Mouse (Mus musculus) neural tube, embryonic 14.5 days (tissue): ENCODE data around the gene Uba7. TPM values are rescaled to one million over a fixed set of nuclear protein-coding genes. Genes with fewer than 3 reads are reported as not detected.
"Not testable (repeated sequence)": the region's sequence is repeated elsewhere in the genome, so short reads cannot be mapped to it uniquely, and the experiment has no call there.

Experiments
- ATAC-seq: fragments of 200-750 bp; cut with Nextera tagmentation; 2 replicates; pipeline ENCODE4 v1.8.0; 2017; ENCODE audit warnings: low read depth, mild to moderate bottlenecking, moderate TSS enrichment, moderate library complexity
- H3K27ac ChIP-seq: fragments of 300-500 bp; sonication (generic); 2 replicates; pipeline ENCODE4 v1.5.1; 2014; ENCODE audit warnings: low read depth, mild to moderate bottlenecking, control low read depth, low read length, moderate library complexity, mixed read lengths
- H3K27me3 ChIP-seq: fragments of 300-500 bp; sonication (generic); 2 replicates; pipeline ENCODE4 v1.6.1; 2014; ENCODE audit warnings: low read length; ENCODE audit not compliant: control insufficient read depth, insufficient read depth
- H3K36me3 ChIP-seq: fragments of 300-500 bp; sonication (generic); 2 replicates; pipeline ENCODE4 v1.6.1; 2014; ENCODE audit warnings: low read length, mixed read lengths; ENCODE audit not compliant: control insufficient read depth, insufficient read depth
- H3K4me1 ChIP-seq: fragments of 300-500 bp; sonication (generic); 2 replicates; pipeline ENCODE4 v1.6.1; 2014; ENCODE audit warnings: low read length; ENCODE audit not compliant: control insufficient read depth, insufficient read depth
- H3K4me2 ChIP-seq: fragments of 300-500 bp; sonication (generic); 2 replicates; pipeline ENCODE4 v1.6.1; 2014; ENCODE audit warnings: mild to moderate bottlenecking, low read depth, low read length, control low read depth
- H3K4me3 ChIP-seq: fragments of 300-500 bp; sonication (generic); 2 replicates; pipeline ENCODE4 v1.5.1; 2014; ENCODE audit warnings: low read depth, low read length, control low read depth, mixed read lengths
- H3K9ac ChIP-seq: fragments of 300-500 bp; sonication (generic); replicated peaks from 2 replicates; pipeline ENCODE4 v1.6.1; 2014; ENCODE audit warnings: low read depth, mild to moderate bottlenecking, control low read depth, low read length, mixed read lengths
- H3K9me3 ChIP-seq: fragments of 300-500 bp; sonication (generic); 2 replicates; pipeline ENCODE4 v1.6.1; 2016; ENCODE audit warnings: low read length; ENCODE audit not compliant: control insufficient read depth
- WGBS: fragments of 180-500 bp; shearing (Covaris S2); extraction: QIAGEN DNeasy Blood & Tissue Kit; methylation state at CpG from one replicate; pipeline ENCODE4 v1.1.7; 2014; 5-methylcytosine and 5-hydroxymethylcytosine counted together
- polyA plus RNA-seq: library from polyadenylated mRNA; unstranded; fragments of >200 nt; fragmentation: Nextera tagmentation; extraction: Ambion mirVana; gene quantifications from 2 replicates; pipeline ENCODE4 v1.2.1, GENCODE M21; 2014

Gene Uba7
- polyA plus RNA-seq, 1 experiment from 2014 or later: 2.0 TPM

DNA sequence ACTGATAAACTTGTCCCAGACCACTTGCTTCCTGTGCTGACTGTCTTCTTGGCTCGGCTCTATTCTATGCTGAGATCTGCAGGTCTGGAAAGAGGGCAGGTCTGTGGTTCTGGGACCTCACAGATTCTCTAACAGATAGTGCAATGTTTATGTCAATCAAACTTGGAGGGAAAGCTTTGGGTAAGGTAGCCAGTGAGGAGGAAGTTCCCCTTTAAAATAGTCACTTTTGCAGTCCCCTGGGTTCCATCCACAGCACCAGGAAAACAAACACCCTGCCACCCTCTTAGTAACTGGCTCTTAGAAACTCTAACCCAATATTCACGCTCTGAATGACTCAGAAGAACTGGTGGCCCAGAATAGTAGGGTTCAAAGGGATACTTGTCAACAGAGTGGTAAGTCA, 19.2 kb downstream of the Uba7 start:
- no peak overlapping the region for H3K9ac ChIP-seq
- no peak overlapping the region for H3K4me3 ChIP-seq
- ATAC-seq: no peak
- 81% methylated on average over 2 of the region's 2 CpGs for WGBS
- H3K36me3 ChIP-seq: no peaks in the 10 kb centered on the region
- no peak overlapping the region for H3K4me2 ChIP-seq
- H3K27me3 ChIP-seq: no peaks in the 10 kb centered on the region
- no peaks in the 10 kb centered on the region for H3K4me1 ChIP-seq
- H3K9me3 ChIP-seq: no peaks in the 10 kb centered on the region
- no peak overlapping the region for H3K27ac ChIP-seq

DNA sequence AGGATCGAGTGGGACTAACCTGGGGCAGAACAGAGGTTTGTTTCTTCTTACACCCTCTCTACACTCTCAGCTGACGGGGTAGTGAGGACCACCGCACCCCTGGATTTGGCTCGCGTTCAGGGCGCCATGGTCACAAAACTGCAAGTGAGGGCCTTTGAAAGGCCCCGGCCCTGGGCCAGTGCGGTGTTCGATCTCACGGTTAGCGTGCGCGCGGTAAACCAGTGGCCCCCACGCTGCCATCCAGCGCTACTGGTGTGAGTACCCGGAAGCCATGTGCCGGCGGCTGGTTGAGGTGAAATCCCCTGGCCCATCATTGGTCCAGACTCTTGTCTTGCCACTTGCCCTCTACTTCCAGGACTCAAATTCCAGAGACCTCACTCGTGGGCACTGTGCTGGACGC, 20.2 kb downstream of the Uba7 start:
- Histone ChIP-seq H3K4me2 (no peak overlapping the region), H3K27me3 (no peaks in the 10 kb centered on the region), H3K36me3 (no peaks in the 10 kb centered on the region), H3K9me3 (no peaks in the 10 kb centered on the region), H3K4me1 (no peaks in the 10 kb centered on the region), H3K4me3 (no peak overlapping the region), H3K9ac (no peak overlapping the region), H3K27ac (no peak overlapping the region)
- no peak for ATAC-seq
- 93% methylated on average over 21 of the region's 21 CpGs for WGBS

DNA sequence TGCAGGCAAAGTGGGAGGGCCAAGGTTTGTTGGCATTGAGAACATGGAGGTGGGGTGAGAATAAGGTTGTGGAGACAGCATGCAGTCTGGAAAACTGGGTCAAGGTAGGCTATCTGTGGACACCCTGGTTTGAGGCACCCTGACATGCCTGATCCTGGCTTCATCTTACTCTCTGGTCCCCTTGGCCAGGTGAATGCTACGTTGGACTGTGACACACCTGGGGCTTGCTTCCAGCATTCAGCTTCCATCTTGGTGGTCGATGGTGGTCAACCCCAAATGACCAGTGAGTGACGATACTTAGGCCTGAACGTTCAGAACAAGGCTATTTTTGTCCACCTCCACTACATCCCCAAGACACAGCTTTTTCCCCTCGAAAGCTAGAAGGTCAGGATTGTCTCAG, 20.7 kb downstream of the Uba7 start, which contains the start of gene Gm20662:
Gm20662 (plus strand) TSS at position 301 of the 400 bp plus-strand sequence.
- no peaks in the 10 kb centered on the region for H3K36me3 ChIP-seq
- H3K9ac ChIP-seq: no peak within 1 kb of the TSS
- no peak within 1 kb of the TSS for H3K4me2 ChIP-seq
- H3K27ac ChIP-seq: no peak within 1 kb of the TSS
- H3K27me3 ChIP-seq: no peaks in the 10 kb centered on the region
- no peaks in the 10 kb centered on the region for H3K4me1 ChIP-seq
- WGBS: 87% methylated on average over 5 of the region's 5 CpGs
- no peak within 1 kb of the TSS for H3K4me3 ChIP-seq
- no peak for ATAC-seq
- no peaks in the 10 kb centered on the region for H3K9me3 ChIP-seq

DNA sequence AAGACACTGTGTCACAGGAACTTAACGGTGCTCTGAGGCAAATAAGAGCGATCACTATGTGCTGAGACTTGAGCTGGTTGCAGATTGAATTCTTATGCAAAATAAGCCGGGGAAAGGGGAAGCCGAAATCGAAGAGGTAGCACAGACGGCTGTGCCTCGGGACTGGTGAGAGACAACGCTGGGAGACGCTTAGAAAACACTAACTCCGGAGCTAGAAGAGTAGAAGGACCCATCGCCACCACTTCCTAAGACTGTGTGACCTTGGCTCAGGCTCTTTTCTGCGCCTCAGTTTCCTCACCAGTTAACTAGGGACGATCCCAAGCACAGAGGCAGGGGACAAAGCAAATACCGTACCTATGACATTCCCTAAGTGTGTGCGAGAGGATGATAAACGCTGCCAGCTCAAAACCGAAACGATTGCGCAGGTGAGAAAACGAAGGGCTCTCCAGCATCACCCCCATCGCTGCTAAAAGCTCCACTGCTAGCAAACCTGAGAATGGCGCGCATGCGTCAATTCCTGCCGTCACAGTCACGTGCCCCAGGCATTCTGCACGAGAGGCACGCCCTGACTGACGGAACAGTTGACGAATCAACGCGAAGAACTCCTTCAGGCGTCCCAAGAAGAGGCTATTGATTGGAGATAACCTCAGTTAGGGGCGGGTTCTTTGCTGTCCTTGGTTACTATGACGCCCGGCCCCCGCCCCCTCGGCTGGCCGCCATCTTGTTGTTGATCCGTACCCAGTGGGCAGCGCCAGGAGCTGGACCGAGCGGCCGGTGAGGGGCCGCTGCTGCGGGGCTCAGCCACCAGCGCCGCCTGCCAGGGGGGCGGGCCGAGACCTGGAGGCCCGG, 26.8 kb downstream of the Uba7 start, which contains the start of gene Ip6k1:
Ip6k1 (plus strand) TSS at position 580 of the 849 bp plus-strand sequence.
- under 1% methylated on average over 50 of the region's 51 CpGs for WGBS
- Histone ChIP-seq H3K27me3 (no peaks in the 10 kb centered on the region), H3K9me3 (no peaks in the 10 kb centered on the region), H3K9ac (peak within 1 kb of the TSS; percentile 93), H3K4me3 (peak within 1 kb of the TSS; percentile 97), H3K4me1 (peaks cover 17% of the 10 kb centered on the region), H3K36me3 (no peaks in the 10 kb centered on the region), H3K4me2 (peak within 1 kb of the TSS; percentile 77), H3K27ac (peak within 1 kb of the TSS; percentile 91)
- peak; percentile 100 for ATAC-seq

DNA sequence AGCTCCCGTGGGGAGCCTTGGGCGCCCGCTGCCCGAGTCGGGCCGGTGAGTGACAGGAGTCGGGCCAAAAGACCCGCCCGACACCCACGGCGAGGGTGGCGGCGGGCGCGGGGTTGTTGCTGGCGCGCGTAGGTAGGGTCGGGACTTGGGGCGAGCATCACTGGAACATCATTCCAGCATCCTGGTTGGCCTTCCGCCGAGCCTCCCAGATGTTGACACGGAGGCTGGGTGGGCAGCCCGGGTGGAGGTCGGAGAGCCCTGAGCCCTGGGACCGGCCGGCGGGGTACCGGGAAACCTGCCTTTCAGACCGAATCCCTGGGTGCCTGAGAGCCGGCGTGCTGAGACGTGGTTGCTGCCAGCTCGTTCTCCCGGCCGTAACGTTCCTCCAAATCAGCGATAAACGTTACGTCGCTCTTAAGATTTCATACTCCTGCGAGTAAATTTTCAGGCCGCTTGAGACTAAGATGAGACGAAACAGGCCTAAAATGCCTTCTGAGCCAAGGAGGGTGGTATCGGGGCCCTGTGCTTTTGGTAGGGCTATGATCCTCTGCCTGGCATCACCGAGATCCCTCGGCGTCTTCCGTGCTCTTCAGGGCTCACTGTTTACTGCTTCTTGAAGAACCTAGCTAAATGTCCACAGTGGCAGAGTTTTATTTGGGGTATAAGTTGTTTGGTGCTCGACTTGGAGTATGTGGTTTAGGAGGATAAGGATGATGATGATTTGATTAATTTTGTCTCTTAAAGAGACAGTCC, 27.6 kb downstream of the Uba7 start:
- peak overlapping the region; percentile 91 for H3K27ac ChIP-seq
- H3K36me3 ChIP-seq: no peaks in the 10 kb centered on the region
- no peaks in the 10 kb centered on the region for H3K9me3 ChIP-seq
- peak overlapping the region; percentile 72 for H3K4me2 ChIP-seq
- peak; percentile 67 for ATAC-seq
- peaks cover 17% of the 10 kb centered on the region for H3K4me1 ChIP-seq
- H3K4me3 ChIP-seq: peak overlapping the region; percentile 97
- under 1% methylated on average over 50 of the region's 50 CpGs for WGBS
- no peaks in the 10 kb centered on the region for H3K27me3 ChIP-seq
- peak overlapping the region; percentile 93 for H3K9ac ChIP-seq

DNA sequence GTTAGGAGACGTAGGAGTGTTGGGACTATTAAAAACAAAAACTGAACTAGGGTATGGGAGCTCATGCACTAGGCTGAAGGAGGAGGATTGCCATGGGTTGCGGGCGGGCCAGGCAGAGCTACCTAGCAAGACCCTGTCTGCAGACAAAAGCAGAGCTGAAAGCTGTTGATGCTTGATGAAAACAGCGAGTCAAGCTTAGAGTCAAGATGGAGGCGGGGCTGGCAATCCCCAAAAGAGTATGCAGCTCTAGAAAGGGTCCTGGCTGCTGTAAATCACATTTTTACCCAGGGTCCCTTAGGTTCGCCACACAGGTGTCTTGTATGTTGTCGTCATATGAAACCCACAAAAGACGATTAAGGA, 28.2 kb downstream of the Uba7 start:
- Histone ChIP-seq H3K27me3 (no peaks in the 10 kb centered on the region), H3K4me1 (peaks cover 17% of the 10 kb centered on the region), H3K4me2 (peak overlapping the region; percentile 72), H3K9me3 (no peaks in the 10 kb centered on the region), H3K4me3 (peak overlapping the region; percentile 97), H3K36me3 (no peaks in the 10 kb centered on the region), H3K27ac (peak overlapping the region; percentile 91; the same call in 1 of the 2 replicates), H3K9ac (peak overlapping the region; percentile 93)
- 10% methylated on average over 8 of the region's 8 CpGs for WGBS
- no peak for ATAC-seq

DNA sequence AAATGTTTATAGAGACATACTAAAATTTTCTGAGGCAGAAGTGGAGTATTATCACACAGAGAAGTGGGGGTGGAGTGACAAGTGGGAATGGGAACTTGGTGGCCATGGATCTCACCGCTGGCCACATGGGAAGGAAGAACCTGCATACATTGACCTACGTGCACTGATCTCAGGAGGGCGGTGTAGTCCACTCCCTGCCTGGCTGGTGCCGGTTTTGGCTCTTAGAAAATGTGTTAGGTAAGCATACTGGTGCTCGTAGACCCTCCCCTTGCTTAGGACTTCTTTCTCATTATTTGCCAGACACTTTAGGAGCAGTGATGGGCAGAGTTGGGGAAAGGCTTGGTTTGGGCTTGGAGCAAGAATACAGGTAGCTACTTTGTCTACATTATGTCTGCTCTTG, 32.7 kb downstream of the Uba7 start:
- H3K36me3 ChIP-seq: no peaks in the 10 kb centered on the region
- no peak for ATAC-seq
- H3K4me2 ChIP-seq: no peak overlapping the region
- no peak overlapping the region for H3K27ac ChIP-seq
- H3K9me3 ChIP-seq: no peaks in the 10 kb centered on the region
- no peak overlapping the region for H3K9ac ChIP-seq
- H3K27me3 ChIP-seq: no peaks in the 10 kb centered on the region
- H3K4me3 ChIP-seq: no peak overlapping the region
- peaks cover 13% of the 10 kb centered on the region for H3K4me1 ChIP-seq
- 91% methylated on average over 5 of the region's 5 CpGs for WGBS

DNA sequence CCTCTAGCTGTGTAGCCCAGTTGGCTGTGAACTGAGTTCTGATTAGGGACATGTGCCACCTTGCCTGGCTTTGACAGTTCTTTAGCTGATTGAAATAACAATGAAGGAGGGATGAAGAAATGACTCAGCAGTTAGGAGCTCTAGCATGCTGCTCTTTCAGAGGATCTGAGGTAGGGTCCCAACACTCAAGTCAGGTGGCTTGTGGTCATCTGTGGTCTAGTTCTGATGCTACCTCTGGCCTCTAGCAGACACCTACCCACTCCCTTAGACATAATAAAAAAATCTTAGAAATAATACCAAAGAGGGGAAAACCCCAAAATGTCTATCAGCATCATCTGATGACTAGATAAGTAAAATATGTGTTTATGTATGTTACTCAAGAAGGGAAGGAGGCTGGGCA, 35.1 kb downstream of the Uba7 start:
- H3K4me1 ChIP-seq: 0 out of 2 replicates have a peak, but pooled peaks cover 2% of the 10 kb centered on the region
- no peak overlapping the region for H3K27ac ChIP-seq
- no peak for ATAC-seq
- no peaks in the 10 kb centered on the region for H3K27me3 ChIP-seq
- no peak overlapping the region for H3K4me3 ChIP-seq
- no peak overlapping the region for H3K4me2 ChIP-seq
- no peaks in the 10 kb centered on the region for H3K9me3 ChIP-seq
- no peaks in the 10 kb centered on the region for H3K36me3 ChIP-seq
- no peak overlapping the region for H3K9ac ChIP-seq

DNA sequence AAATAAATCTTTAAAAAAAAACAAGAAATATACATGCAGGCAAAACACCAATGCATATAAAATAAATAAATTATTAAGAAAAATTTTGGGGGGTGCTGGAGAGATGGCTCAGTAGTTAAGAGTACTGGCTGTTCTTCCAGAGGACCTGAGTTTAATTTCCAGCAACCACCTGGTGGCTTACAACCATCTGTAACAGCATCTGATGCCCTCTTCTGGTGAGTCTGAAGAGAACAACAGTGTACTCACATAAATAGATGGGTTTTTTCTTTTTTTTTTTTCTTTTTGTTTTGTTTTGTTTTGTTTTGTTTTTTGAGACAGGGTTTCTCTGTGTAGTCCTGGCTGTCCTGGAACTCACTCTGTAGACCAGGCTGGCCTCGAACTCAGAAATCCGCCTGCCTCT, 38.3 kb downstream of the Uba7 start:
- H3K4me3 ChIP-seq, H3K9me3 ChIP-seq, ATAC-seq, H3K4me2 ChIP-seq, H3K27me3 ChIP-seq, H3K4me1 ChIP-seq, H3K27ac ChIP-seq, H3K9ac ChIP-seq, H3K36me3 ChIP-seq: not testable (repeated sequence)
- WGBS: 100% methylated on average over 2 of the region's 2 CpGs
